Mouse (Mus musculus) hindbrain, embryonic 15.5 days (tissue): ENCODE results near the gene Ppp1r9a. TPM values are rescaled to one million over a fixed set of nuclear protein-coding genes. Genes with fewer than 3 reads are reported as not detected.

ENCODE experiments used
- ATAC-seq: fragments of 200-750 bp; cut with Nextera tagmentation; 2 replicates; pipeline ENCODE4 v1.8.0; 2017; ENCODE audit warnings: low read depth, moderate number of reproducible peaks, moderate TSS enrichment; ENCODE audit not compliant: low FRiP score
- H3K27ac ChIP-seq: fragments of 300-500 bp; sonication (generic); replicated peaks from 2 replicates; pipeline ENCODE4 v1.5.1; 2015; ENCODE audit warnings: mild to moderate bottlenecking, inconsistent platforms
- H3K27me3 ChIP-seq: fragments of 300-500 bp; sonication (generic); 2 replicates; pipeline ENCODE4 v1.6.1; 2015; ENCODE audit warnings: control low read depth, inconsistent platforms
- H3K36me3 ChIP-seq: fragments of 300-500 bp; sonication (generic); 2 replicates; pipeline ENCODE4 v1.6.1; 2015; ENCODE audit warnings: control low read depth, inconsistent platforms
- H3K4me1 ChIP-seq: fragments of 300-500 bp; sonication (generic); replicated peaks from 2 replicates; pipeline ENCODE4 v1.6.1; 2015; ENCODE audit warnings: control low read depth, inconsistent platforms
- H3K4me2 ChIP-seq: fragments of 300-500 bp; sonication (generic); 2 replicates; pipeline ENCODE4 v1.6.1; 2015; ENCODE audit warnings: moderate library complexity, mild to moderate bottlenecking, inconsistent platforms
- H3K4me3 ChIP-seq: fragments of 300-500 bp; sonication (generic); 2 replicates; pipeline ENCODE4 v1.5.1; 2015; ENCODE audit warnings: mild to moderate bottlenecking, inconsistent platforms
- H3K9ac ChIP-seq: fragments of 300-500 bp; sonication (generic); 2 replicates; pipeline ENCODE4 v1.6.1; 2015; ENCODE audit warnings: inconsistent platforms
- H3K9me3 ChIP-seq: fragments of 300-500 bp; sonication (generic); 2 replicates; pipeline ENCODE4 v1.6.1; 2016; ENCODE audit warnings: control low read depth, inconsistent platforms
- WGBS: fragments of 180-500 bp; shearing (Covaris S2); methylation state at CpG from one replicate; pipeline ENCODE4 v1.1.7; 2015; 5-methylcytosine and 5-hydroxymethylcytosine counted together
- polyA plus RNA-seq: library from polyadenylated mRNA; unstranded; fragments of >200 nt; fragmentation: Nextera tagmentation; extraction: Ambion mirVana; gene quantifications from 2 replicates; pipeline ENCODE4 v1.2.1, GENCODE M21; 2015

The Ppp1r9a gene
- polyA plus RNA-seq, 1 experiment from 2014 or later: 36.1 TPM

DNA sequence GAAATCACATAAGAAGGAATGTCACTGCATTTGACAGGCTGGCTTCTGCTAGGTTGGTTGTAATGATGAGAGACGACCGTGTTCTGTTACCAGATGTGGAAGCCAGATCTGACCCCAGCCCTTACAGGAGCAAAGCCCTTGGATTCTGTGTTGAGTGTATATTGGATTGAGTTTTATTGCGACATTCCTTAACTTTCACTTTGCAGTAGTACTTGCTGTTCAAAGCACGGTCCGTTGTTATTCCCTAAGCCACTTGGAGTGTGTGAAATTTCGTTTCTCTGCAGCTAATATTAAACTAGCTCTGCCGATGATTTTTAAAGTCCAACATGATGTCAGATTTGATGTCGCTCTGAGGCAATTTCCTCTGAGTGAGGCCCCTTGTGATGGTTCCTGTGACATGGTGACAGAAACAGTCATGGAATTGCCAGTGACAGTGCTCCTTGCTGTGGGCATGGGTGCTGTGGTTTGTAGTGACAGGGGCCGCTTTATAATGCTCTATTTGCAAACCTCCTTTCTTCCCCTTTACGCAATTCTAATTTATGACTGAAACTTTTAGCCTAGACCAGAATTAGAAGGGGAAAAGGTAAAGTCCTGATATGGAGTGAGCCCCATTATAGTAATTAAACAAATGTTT, 271.6 kb downstream of the Ppp1r9a start:
- no peak for ATAC-seq
- Histone ChIP-seq H3K36me3 (no peaks in the 10 kb centered on the region), H3K4me1 (peaks cover 12% of the 10 kb centered on the region; the same call in 1 of the 2 replicates), H3K4me3 (no peak overlapping the region), H3K27me3 (no peaks in the 10 kb centered on the region), H3K9me3 (no peaks in the 10 kb centered on the region), H3K4me2 (no peak overlapping the region), H3K27ac (no peak overlapping the region), H3K9ac (no peak overlapping the region)
- 86% methylated on average over 10 of the region's 10 CpGs for WGBS

DNA sequence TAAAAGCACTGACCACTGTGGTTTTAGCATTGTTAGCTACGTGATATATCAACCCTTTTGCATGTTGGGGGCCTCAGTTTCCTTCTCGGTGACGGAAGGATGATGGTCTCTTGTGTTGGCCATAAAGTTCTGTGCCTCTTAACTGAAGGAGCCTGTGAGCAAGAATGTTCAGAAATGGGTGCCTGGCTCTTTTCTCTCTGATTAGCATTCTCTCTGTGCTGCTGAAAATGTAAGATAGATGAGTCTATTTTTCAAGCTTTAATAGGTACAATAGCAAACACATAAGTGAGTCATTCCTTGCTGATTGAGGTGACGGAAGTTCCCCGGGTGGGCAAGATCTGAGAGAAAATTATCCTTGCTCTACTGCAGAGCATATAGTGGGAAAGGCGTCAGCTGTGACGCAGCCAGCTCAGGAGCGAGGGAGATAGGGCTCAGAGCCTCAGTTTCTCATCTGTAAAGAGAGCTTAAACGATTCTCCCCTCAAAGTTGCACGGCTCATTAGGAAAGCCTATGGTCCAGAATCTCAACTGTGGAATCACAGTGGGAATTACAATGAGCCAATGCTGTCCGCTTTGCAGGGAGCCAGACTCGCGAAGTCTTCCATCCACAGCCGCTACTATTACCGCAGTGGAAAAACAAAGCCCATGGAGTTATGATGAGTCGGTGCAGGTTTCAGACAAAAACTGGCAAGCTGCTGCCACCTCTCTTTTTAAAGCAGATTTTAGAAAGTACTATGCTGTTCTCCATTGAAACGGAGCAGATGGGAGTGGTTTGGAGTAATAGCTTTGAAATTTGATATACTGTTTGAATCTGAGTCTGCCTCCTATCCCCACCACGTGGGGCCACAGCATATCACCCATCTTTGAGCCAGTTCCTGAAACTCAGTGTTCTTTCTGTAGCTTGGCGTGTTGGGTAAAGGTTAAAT, 275.5 kb downstream of the Ppp1r9a start:
- Histone ChIP-seq H3K27ac (peak overlapping the region; percentile 54), H3K4me3 (peak overlapping the region; percentile 32), H3K27me3 (no peaks in the 10 kb centered on the region), H3K9me3 (no peaks in the 10 kb centered on the region), H3K36me3 (no peaks in the 10 kb centered on the region), H3K4me1 (peaks cover 9% of the 10 kb centered on the region; the same call in 1 of the 2 replicates), H3K9ac (peak overlapping the region; percentile 44), H3K4me2 (peak overlapping the region; percentile 57)
- peak; percentile 90 for ATAC-seq
- 25% methylated on average over 19 of the region's 19 CpGs for WGBS

DNA sequence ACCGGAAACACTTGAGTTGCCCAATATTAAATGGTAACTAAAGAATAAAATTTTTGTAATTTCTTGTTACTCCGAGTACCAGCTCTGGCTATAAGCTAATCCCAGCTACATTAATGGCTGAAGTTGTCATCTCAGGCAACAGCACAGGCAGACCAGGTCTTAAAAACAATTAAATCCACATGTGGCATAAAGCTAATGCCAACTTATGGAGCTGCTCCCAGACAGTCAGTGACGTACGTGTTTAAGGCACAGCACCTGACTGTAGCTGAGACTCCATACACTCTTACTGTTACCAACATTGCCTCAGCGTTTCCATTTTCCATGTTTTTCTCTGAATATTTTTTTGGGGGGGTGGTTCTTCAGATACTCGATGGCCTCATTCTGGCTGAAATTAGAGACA, 276.5 kb downstream of the Ppp1r9a start:
- H3K4me3 ChIP-seq: no peak overlapping the region
- H3K9ac ChIP-seq: no peak overlapping the region
- peaks cover 9% of the 10 kb centered on the region; the same call in 1 of the 2 replicates for H3K4me1 ChIP-seq
- H3K27me3 ChIP-seq: no peaks in the 10 kb centered on the region
- 84% methylated on average over 6 of the region's 6 CpGs for WGBS
- ATAC-seq: no peak
- H3K4me2 ChIP-seq: no peak overlapping the region
- H3K27ac ChIP-seq: no peak overlapping the region
- H3K9me3 ChIP-seq: no peaks in the 10 kb centered on the region
- no peaks in the 10 kb centered on the region for H3K36me3 ChIP-seq

DNA sequence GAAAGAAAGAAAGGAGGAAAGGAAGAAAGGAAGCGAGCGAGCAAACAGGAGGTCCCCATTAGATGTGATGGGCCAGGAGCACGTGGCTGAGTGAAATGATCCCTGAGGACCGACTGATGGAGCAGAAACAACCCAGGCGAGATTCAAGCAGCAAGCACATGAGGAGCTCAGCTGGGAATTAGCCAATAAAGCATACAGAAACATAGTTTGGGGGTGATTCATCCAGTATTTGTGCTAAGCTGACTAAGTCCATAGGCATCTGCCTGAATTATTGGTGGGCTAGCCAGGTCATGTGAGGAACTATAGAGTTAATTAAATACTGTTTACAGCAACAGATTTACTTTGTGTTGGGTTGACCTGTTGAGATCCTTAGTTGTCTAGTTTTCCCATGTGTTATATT, 277.9 kb downstream of the Ppp1r9a start:
- ATAC-seq: no peak
- no peak overlapping the region for H3K4me3 ChIP-seq
- 88% methylated on average over 5 of the region's 5 CpGs for WGBS
- no peaks in the 10 kb centered on the region for H3K9me3 ChIP-seq
- H3K9ac ChIP-seq: no peak overlapping the region
- H3K27ac ChIP-seq: no peak overlapping the region
- H3K36me3 ChIP-seq: no peaks in the 10 kb centered on the region
- no peak overlapping the region for H3K4me2 ChIP-seq
- H3K4me1 ChIP-seq: peaks cover 9% of the 10 kb centered on the region; the same call in 1 of the 2 replicates
- no peaks in the 10 kb centered on the region for H3K27me3 ChIP-seq

DNA sequence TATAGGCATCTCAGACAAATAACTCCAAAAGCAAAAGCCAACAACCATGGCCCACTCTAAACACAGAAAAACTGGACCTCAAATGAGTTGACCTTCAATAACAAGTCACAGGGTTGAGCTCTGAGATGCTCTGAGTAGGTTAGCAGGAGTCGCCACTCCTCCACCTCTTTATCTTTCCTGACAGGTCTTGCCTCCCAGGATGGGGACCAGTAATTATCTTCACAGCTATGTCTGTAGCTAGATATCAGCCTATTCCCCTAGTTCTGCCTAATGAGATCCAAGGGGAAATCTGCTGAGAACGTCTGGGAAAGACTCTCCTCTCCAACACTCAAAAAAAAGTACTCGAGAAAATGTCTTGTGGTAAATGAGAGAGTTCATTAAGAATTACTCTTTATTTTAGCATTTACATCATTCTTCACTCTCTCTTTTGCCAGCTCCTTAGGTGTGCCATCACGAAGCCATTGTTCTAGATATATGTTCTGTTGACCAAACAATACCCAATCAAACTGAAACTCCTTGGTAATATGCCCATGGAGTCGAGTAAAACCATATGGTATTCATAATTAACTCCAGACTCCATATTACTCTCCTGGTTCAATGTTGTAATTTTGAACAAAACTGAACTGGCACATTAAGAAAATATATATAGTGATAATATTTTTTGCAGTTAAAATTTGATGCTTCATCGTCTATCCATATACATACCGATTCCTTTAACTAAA, 283.7 kb downstream of the Ppp1r9a start:
- 80% methylated on average over 7 of the region's 7 CpGs for WGBS

DNA sequence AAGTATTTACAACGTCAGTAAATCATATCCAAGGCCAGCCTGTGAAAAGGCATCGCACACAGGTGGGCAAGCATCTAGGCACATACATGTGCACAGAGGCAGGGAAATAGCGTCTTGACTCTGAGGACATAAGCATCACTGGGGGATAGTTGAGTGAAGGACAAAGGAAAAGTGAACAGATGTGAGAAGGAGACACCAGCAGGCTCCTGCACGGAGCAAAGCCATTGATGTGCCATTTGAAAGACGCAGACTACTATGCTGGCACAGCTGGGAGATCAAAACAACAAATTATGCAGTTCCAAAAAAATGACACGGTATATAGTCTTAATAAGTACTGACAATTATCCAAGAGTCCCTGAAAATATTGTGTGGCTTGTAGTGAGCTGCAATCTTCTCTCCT, 284.9 kb downstream of the Ppp1r9a start:
- H3K9ac ChIP-seq: no peak overlapping the region
- no peaks in the 10 kb centered on the region for H3K4me1 ChIP-seq
- no peak overlapping the region for H3K27ac ChIP-seq
- H3K4me2 ChIP-seq: no peak overlapping the region
- no peaks in the 10 kb centered on the region for H3K27me3 ChIP-seq
- WGBS: 70% methylated on average over 6 of the region's 6 CpGs
- no peaks in the 10 kb centered on the region for H3K9me3 ChIP-seq
- no peak for ATAC-seq
- H3K4me3 ChIP-seq: no peak overlapping the region
- no peaks in the 10 kb centered on the region for H3K36me3 ChIP-seq

More for the DNA sequence above, 283.7 kb downstream of the Ppp1r9a start:
- H3K4me2 ChIP-seq: no peak overlapping the region
- H3K4me1 ChIP-seq: no peaks in the 10 kb centered on the region
- no peaks in the 10 kb centered on the region for H3K9me3 ChIP-seq
- H3K9ac ChIP-seq: no peak overlapping the region
- H3K27ac ChIP-seq: no peak overlapping the region
- ATAC-seq: no peak
- no peaks in the 10 kb centered on the region for H3K27me3 ChIP-seq
- H3K4me3 ChIP-seq: no peak overlapping the region
- H3K36me3 ChIP-seq: no peaks in the 10 kb centered on the region

DNA sequence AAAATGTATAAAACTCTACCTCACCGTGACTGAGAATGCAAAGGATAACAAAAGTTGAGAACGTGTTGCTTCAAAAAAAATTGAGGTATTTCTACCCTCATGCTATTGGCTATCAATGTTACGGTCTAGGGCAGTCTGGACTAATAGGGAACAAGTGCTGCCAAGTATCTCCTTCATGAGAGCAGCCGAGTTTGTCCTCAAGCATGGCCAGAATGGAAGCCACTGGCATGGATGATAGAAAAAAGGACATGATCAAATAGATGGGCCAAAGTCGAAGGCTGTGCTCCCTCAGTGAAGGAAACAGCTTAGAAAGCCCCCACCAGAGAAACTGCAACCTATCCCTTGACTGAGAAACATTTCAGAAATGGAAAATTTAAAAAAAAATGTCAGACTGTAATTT, 285.3 kb downstream of the Ppp1r9a start:
- Histone ChIP-seq H3K4me3 (no peak overlapping the region), H3K9me3 (no peaks in the 10 kb centered on the region), H3K36me3 (no peaks in the 10 kb centered on the region), H3K4me1 (no peaks in the 10 kb centered on the region), H3K9ac (no peak overlapping the region), H3K4me2 (no peak overlapping the region), H3K27ac (no peak overlapping the region), H3K27me3 (no peaks in the 10 kb centered on the region)
- WGBS: 86% methylated on average over 5 of the region's 5 CpGs
- ATAC-seq: no peak

DNA sequence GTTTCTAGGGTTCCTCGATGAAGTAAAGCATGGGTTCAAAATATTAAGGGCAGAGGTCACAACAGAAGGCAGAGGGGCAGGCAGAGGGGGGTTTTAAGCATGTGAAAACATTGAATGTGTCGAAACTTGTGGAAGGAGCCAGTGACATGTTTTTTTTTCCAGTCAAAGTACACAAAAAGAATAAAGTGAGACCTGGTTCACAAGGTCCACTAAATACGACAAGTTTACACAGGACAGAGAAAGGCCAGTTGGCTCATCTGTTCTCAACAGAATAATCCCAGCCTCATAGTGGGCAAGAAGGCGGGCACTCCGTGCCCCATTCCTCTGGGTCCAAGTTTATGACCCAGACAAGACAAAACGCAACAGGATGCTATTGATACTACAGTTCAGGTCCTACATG, 286.2 kb downstream of the Ppp1r9a start:
- Histone ChIP-seq H3K36me3 (no peaks in the 10 kb centered on the region), H3K9ac (no peak overlapping the region), H3K4me3 (no peak overlapping the region), H3K9me3 (no peaks in the 10 kb centered on the region), H3K4me2 (no peak overlapping the region), H3K4me1 (no peaks in the 10 kb centered on the region), H3K27me3 (no peaks in the 10 kb centered on the region), H3K27ac (no peak overlapping the region)
- ATAC-seq: no peak
- 81% methylated on average over 6 of the region's 6 CpGs for WGBS

DNA sequence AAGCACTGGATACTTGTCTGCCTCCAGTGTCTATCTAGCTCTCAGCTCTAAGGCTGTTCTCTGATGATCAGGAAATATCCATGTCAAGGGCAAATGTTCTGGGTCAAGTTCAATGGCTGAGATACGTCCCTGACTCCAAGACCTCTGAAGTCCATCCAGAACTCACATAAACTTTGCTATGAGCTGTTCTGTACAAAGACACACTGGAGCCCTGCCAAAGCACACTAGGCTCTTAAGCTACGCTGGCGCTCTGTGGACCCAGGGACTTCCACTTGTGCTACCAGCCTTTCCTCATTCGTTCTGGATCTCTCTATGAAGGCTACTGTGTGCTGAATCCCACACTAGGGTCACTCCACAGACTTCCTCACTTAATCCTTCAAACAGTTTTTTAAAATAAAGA, 286.8 kb downstream of the Ppp1r9a start:
- Histone ChIP-seq H3K36me3 (no peaks in the 10 kb centered on the region), H3K9ac (no peak overlapping the region), H3K4me1 (no peaks in the 10 kb centered on the region), H3K27ac (no peak overlapping the region), H3K4me3 (no peak overlapping the region), H3K9me3 (no peaks in the 10 kb centered on the region), H3K4me2 (no peak overlapping the region), H3K27me3 (no peaks in the 10 kb centered on the region)
- WGBS: 75% methylated on average over 4 of the region's 4 CpGs
- no peak for ATAC-seq

DNA sequence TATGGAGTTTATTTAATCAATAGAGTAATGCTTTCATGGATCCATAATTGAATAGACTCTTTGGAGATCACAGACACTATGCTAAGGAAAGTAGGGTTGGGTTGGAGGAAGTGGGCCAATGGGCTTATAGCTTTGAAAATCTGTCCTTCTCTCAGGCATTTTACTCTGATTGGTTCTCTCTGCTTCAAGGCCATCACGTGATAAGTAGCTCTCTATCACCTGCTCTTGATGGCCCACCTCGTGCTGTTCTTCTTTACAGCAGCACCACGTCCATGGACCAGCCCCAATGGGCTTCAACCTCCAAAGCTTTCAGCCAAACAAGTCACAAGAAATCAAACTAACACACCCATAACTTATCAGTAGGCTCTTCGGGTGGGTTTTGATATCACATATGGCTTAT, 288.0 kb downstream of the Ppp1r9a start:
- 89% methylated on average over 4 of the region's 4 CpGs for WGBS
- Histone ChIP-seq H3K9ac (no peak overlapping the region), H3K27ac (no peak overlapping the region), H3K27me3 (no peaks in the 10 kb centered on the region), H3K4me1 (no peaks in the 10 kb centered on the region), H3K9me3 (no peaks in the 10 kb centered on the region), H3K4me2 (no peak overlapping the region), H3K4me3 (no peak overlapping the region), H3K36me3 (no peaks in the 10 kb centered on the region)
- no peak for ATAC-seq

DNA sequence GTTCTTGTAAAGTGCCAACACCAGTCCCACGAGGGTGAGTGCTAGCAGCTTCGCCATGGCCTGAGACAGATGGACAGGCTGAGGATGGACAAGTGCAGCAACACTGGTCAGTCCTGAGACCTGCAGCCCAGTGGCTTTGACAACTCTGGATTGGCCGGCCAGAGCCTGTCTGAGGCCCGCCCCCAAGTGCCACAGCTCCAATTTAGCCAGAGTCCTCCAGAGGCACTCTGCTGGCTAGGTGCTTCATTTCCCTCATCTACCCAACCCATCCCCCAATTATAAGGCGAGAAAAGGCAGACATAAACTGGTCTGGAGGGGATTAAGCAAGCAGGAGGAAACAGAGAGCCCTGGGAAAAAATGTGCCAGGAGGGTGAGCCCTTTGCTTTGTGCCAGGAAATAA, 291.0 kb downstream of the Ppp1r9a start, which contains the start of gene Pon1:
Gene Pon1 (minus strand): TSS at position 254 of the 400 bp plus-strand sequence.
- 47% methylated on average over 5 of the region's 5 CpGs for WGBS
- no peak within 1 kb of the TSS for H3K27ac ChIP-seq
- H3K27me3 ChIP-seq: no peaks in the 10 kb centered on the region
- H3K4me1 ChIP-seq: no peaks in the 10 kb centered on the region
- H3K9ac ChIP-seq: no peak within 1 kb of the TSS
- H3K4me3 ChIP-seq: no peak within 1 kb of the TSS
- no peak for ATAC-seq
- H3K36me3 ChIP-seq: no peaks in the 10 kb centered on the region
- H3K4me2 ChIP-seq: no peak within 1 kb of the TSS
- no peaks in the 10 kb centered on the region for H3K9me3 ChIP-seq

DNA sequence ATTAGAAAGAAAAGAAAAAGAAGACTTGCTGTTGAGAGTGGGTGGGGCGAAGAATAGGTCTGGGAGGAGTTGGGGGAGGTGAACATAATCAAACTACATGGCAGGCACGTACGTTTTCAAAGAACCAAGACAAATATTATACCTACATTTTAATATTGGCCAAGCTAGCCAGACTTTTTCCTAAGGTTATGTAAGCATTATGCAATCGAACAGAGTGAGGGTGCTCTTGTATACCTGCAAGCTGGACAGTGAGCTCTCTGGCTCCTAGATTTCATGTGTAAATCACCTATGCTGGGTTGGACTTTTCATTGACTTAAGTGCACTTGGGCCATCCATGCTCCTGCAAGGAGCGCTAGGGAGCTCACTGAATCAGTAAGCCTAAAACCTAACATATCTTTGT, 295.9 kb downstream of the Ppp1r9a start:
- Histone ChIP-seq H3K4me2 (no peak overlapping the region), H3K9me3 (no peaks in the 10 kb centered on the region), H3K36me3 (no peaks in the 10 kb centered on the region), H3K27me3 (no peaks in the 10 kb centered on the region), H3K27ac (no peak overlapping the region), H3K4me1 (no peaks in the 10 kb centered on the region), H3K9ac (no peak overlapping the region), H3K4me3 (no peak overlapping the region)
- 96% methylated on average over 5 of the region's 5 CpGs for WGBS
- ATAC-seq: no peak
